Mouse (Mus musculus): ENCODE measurements around the gene Acp4.
A peak's percentile ranks its signal among the peaks of the same experiment; 100 is the strongest.
"Not testable (repeated sequence)": the region's sequence is repeated elsewhere in the genome, so short reads cannot be mapped to it uniquely, and the experiment has no call there.

The Acp4 gene

GRCm38 (mm10) chr7:44262791-44263643, 5.8 kb upstream of the Acp4 start:
- DNase-seq, result peak; percentile 96

GRCm38 (mm10) chr7:44261147-44261546, 4.0 kb upstream of the Acp4 start, which contains the start of gene Gm15517:
Gene Gm15517 (plus strand): TSS chr7:44261447.
- no peak for DNase-seq

- DNase-seq, result no peak
Observed at GRCm38 (mm10) chr7:44260410-44260809, 3.2 kb upstream of the Acp4 start.

GRCm38 (mm10) chr7:44254930-44255329, 2.2 kb downstream of the Acp4 start:
- no peak for DNase-seq

GRCm38 (mm10) chr7:44253023-44253616, 4.1 kb downstream of the Acp4 start:
- no peak for DNase-seq

GRCm38 (mm10) chr7:44250732-44251275, 6.4 kb downstream of the Acp4 start:
- DNase-seq, result not testable (repeated sequence)

- no peak for DNase-seq
Observed at GRCm38 (mm10) chr7:44249248-44249647, 7.9 kb downstream of the Acp4 start.

- no peak for DNase-seq
Observed at GRCm38 (mm10) chr7:44247971-44248370, 9.2 kb downstream of the Acp4 start.

GRCm38 (mm10) chr7:44246984-44247470, 10.2 kb downstream of the Acp4 start:
- DNase-seq, result no peak

- peak; percentile 96 for DNase-seq
Observed at GRCm38 (mm10) chr7:44246055-44246983, 10.9 kb downstream of the Acp4 start, which contains the start of the genes 1700028J19Rik and 2410002F23Rik. Gene 1700028J19Rik (minus strand): TSS chr7:44246695. Gene 2410002F23Rik (plus strand): TSS chr7:44246722.

GRCm38 (mm10) chr7:44244080-44244479, 13.1 kb downstream of the Acp4 start:
- no peak for DNase-seq

- no peak for DNase-seq
Observed at GRCm38 (mm10) chr7:44241163-44241562, 16.0 kb downstream of the Acp4 start.

- no peak for DNase-seq
Observed at GRCm38 (mm10) chr7:44240712-44241111, 16.5 kb downstream of the Acp4 start.

GRCm38 (mm10) chr7:44239913-44240312, 17.3 kb downstream of the Acp4 start:
- no peak for DNase-seq

GRCm38 (mm10) chr7:44235909-44236308, 21.3 kb downstream of the Acp4 start, which contains the start of gene Gm36864:
Gene Gm36864 (plus strand): TSS chr7:44236177.
- no peak for DNase-seq

GRCm38 (mm10) chr7:44225076-44225475, 32.1 kb downstream of the Acp4 start, which contains the start of gene Klk1:
Gene Klk1 (plus strand): TSS chr7:44225360.
- DNase-seq, result no peak

- DNase-seq, result not testable (repeated sequence)
Observed at GRCm38 (mm10) chr7:44222335-44222734, 34.8 kb downstream of the Acp4 start.

- not testable (repeated sequence) for DNase-seq
Observed at GRCm38 (mm10) chr7:44221601-44222000, 35.6 kb downstream of the Acp4 start.

- DNase-seq, result no peak
Observed at GRCm38 (mm10) chr7:44215645-44216044, 41.5 kb downstream of the Acp4 start, which contains the start of gene Klk1b5. Gene Klk1b5 (plus strand): TSS chr7:44215945.

GRCm38 (mm10) chr7:44208307-44208706, 48.9 kb downstream of the Acp4 start:
- DNase-seq, result no peak

GRCm38 (mm10) chr7:44207135-44207534, 50.0 kb downstream of the Acp4 start, which contains the start of gene Klk1b4:
Gene Klk1b4 (plus strand): TSS chr7:44207435.
- not testable (repeated sequence) for DNase-seq

All from thymus, postnatal 4 days (tissue).